Mouse (Mus musculus): ENCODE results near the gene Asah2. TPM values are rescaled to one million over a fixed set of nuclear protein-coding genes. Genes with fewer than 3 reads are reported as not detected.
"Not testable (repeated sequence)": the region's sequence is repeated elsewhere in the genome, so short reads cannot be mapped to it uniquely, and the experiment has no call there.

Asah2 gene
- polyA plus RNA-seq, 1 experiment from 2014 or later = 2.6 TPM

DNA sequence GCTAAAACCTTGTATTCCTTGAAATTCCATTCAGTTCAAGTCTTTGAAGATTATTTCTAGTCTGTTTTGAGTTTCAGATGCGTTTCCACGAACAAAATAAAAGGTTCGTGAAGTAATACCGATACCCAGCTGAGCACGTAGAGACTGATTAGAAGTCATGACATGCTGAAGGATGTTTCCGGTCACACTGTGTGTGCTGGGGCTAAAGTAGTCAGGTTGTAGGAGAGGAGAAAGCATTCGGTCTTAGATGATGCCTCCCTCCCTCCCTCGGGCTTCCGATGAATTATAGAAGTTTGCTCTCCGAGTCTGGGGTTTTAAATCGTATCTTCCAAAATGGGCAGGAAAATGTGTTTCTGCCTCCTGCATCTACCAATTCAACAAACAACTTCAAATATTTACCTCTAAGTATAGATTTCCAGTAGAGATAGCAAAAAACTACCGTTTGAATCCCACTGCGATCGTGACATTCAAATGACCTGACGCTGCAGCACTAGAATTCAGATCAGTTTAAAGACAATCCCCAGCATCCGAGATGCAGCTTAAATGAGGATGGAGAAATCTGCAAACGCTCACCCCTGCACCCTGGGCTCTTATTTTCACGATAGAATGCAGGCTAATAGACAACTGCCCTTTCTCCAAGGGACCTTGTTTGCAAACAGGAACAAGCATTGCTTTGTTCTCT lies 5.6 kb downstream of the Asah2 start:
- H3K9me3 ChIP-seq = no peaks in the 10 kb centered on the region
- no peak overlapping the region for H3K27ac ChIP-seq (replicated peaks)
- H3K4me3 ChIP-seq = peak overlapping the region; percentile 34
- WGBS = 24% methylated on average over 18 of the region's 18 CpGs
- peak overlapping the region; percentile 65 for H3K4me2 ChIP-seq
- H3K4me1 ChIP-seq = peaks cover 44% of the 10 kb centered on the region
- H3K36me3 ChIP-seq = no peaks in the 10 kb centered on the region
- no peaks in the 10 kb centered on the region for H3K27me3 ChIP-seq (replicated peaks)
- peak overlapping the region; percentile 69 for H3K9ac ChIP-seq
- ATAC-seq (ENCODE audit: extremely low read depth, insufficient number of reproducible peaks, low FRiP score, low TSS enrichment) = no peak

DNA sequence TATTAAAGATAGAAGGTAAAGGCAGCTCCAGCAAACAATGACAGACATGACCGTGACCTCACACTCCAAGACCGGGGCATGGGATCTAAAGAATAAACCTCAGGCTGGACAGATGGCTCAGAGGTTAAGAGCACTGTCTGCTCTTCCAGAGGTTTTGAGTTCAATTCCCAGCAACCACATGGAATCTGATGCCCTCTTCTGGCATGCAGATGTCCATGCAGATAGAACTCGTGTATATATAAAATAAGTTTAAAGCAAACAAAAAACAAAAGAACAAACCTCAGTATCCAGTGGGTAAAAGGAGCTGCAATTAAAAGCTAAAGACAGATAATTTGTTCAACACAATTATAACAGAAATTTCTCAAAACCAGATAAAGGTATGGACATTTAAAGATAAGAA lies 9.4 kb downstream of the Asah2 start:
- no peaks in the 10 kb centered on the region for H3K9me3 ChIP-seq
- no peaks in the 10 kb centered on the region for H3K36me3 ChIP-seq
- no peak overlapping the region for H3K27ac ChIP-seq (replicated peaks)
- H3K4me1 ChIP-seq = peaks cover 22% of the 10 kb centered on the region
- H3K4me2 ChIP-seq = no peak overlapping the region
- H3K9ac ChIP-seq = no peak overlapping the region
- ATAC-seq (ENCODE audit: extremely low read depth, insufficient number of reproducible peaks, low FRiP score, low TSS enrichment) = no peak
- 72% methylated on average over 3 of the region's 3 CpGs for WGBS
- H3K4me3 ChIP-seq = no peak overlapping the region
- no peaks in the 10 kb centered on the region for H3K27me3 ChIP-seq (replicated peaks)

DNA sequence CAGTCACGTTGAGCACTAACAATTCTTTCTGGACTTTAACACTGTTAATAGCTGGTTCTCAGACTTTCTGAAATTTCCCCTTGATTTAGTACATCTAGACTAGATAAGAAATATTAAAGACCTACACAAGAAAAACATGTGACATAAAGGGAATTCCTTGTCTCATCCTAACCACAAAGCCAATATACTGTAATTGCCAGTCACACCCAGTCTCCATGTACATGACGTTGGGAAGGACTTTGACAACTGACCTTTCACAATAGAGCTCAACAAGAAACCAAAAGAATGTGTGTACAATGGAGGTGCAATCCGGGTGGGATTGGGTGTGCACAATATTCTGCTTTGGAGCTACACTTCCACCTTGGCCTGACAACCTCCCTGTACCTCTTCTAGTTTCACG lies 15.7 kb downstream of the Asah2 start:
- H3K9me3 ChIP-seq = no peaks in the 10 kb centered on the region
- H3K4me3 ChIP-seq = no peak overlapping the region
- no peak for ATAC-seq (ENCODE audit: extremely low read depth, insufficient number of reproducible peaks, low FRiP score, low TSS enrichment)
- 86% methylated on average over 4 of the region's 4 CpGs for WGBS
- H3K9ac ChIP-seq = no peak overlapping the region
- H3K4me2 ChIP-seq = no peak overlapping the region
- no peaks in the 10 kb centered on the region for H3K4me1 ChIP-seq
- no peaks in the 10 kb centered on the region for H3K36me3 ChIP-seq
- H3K27me3 ChIP-seq (replicated peaks) = no peaks in the 10 kb centered on the region
- no peak overlapping the region for H3K27ac ChIP-seq (replicated peaks)

GRCm38 (mm10) chr19:32090804-32091203 lies 17.2 kb downstream of the Asah2 start:
- no peak overlapping the region for H3K4me3 ChIP-seq
- H3K36me3 ChIP-seq = no peaks in the 10 kb centered on the region
- ATAC-seq (ENCODE audit: extremely low read depth, insufficient number of reproducible peaks, low FRiP score, low TSS enrichment) = no peak
- no peak overlapping the region for H3K4me2 ChIP-seq
- no peak overlapping the region for H3K9ac ChIP-seq
- H3K4me1 ChIP-seq = no peaks in the 10 kb centered on the region
- H3K9me3 ChIP-seq = no peaks in the 10 kb centered on the region
- no peaks in the 10 kb centered on the region for H3K27me3 ChIP-seq (replicated peaks)
- H3K27ac ChIP-seq (replicated peaks) = no peak overlapping the region
- WGBS = 81% methylated on average over 4 of the region's 4 CpGs

GRCm38 (mm10) chr19:32088570-32088969 lies 19.4 kb downstream of the Asah2 start:
- ATAC-seq (ENCODE audit: extremely low read depth, insufficient number of reproducible peaks, low FRiP score, low TSS enrichment) = no peak
- Histone ChIP-seq H3K36me3 (no peaks in the 10 kb centered on the region), H3K9me3 (no peaks in the 10 kb centered on the region), H3K27me3 (replicated peaks) (no peaks in the 10 kb centered on the region), H3K9ac (no peak overlapping the region), H3K4me2 (no peak overlapping the region), H3K4me3 (no peak overlapping the region), H3K4me1 (no peaks in the 10 kb centered on the region), H3K27ac (replicated peaks) (no peak overlapping the region)
- 79% methylated on average over 1 of the region's 1 CpGs for WGBS

GRCm38 (mm10) chr19:32087736-32088470 lies 20.1 kb downstream of the Asah2 start:
- Histone ChIP-seq H3K4me3 (no peak overlapping the region), H3K9me3 (no peaks in the 10 kb centered on the region), H3K27me3 (replicated peaks) (no peaks in the 10 kb centered on the region), H3K27ac (replicated peaks) (no peak overlapping the region), H3K36me3 (no peaks in the 10 kb centered on the region), H3K9ac (no peak overlapping the region), H3K4me2 (no peak overlapping the region), H3K4me1 (no peaks in the 10 kb centered on the region)
- no peak for ATAC-seq (ENCODE audit: extremely low read depth, insufficient number of reproducible peaks, low FRiP score, low TSS enrichment)
- WGBS = 78% methylated on average over 6 of the region's 6 CpGs

DNA sequence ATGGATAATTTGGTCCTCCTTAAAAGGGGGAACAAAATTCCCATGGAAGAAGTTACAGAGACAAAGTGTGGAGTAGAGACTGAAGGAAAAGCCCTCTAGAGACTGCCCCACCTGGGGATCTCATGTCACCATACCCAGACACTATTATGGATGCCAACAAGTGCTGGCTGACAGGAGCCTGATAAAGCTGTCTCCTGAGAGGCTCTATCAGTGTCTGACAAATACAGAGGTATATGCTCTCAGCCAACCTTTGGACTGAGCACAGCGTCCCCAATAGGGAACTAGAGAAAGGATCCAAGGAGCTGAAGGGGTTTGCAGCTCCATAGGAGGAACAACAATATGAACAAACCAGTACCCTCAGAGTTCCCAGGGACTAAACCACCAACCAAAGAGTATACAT lies 23.2 kb downstream of the Asah2 start:
- ATAC-seq (ENCODE audit: extremely low read depth, insufficient number of reproducible peaks, low FRiP score, low TSS enrichment); H3K9me3 ChIP-seq; H3K4me3 ChIP-seq; H3K4me2 ChIP-seq; H3K27ac ChIP-seq (replicated peaks); H3K27me3 ChIP-seq (replicated peaks); H3K9ac ChIP-seq; H3K4me1 ChIP-seq; H3K36me3 ChIP-seq: not testable (repeated sequence)
- 55% methylated on average over 1 of the region's 1 CpGs for WGBS

- H3K4me3 ChIP-seq = no peak overlapping the region
- no peaks in the 10 kb centered on the region for H3K36me3 ChIP-seq
- ATAC-seq (ENCODE audit: extremely low read depth, insufficient number of reproducible peaks, low FRiP score, low TSS enrichment) = no peak
- H3K4me1 ChIP-seq = peaks cover 39% of the 10 kb centered on the region
- no peak overlapping the region for H3K27ac ChIP-seq (replicated peaks)
- WGBS = 61% methylated on average over 2 of the region's 2 CpGs
- no peak overlapping the region for H3K9ac ChIP-seq
- no peak overlapping the region for H3K4me2 ChIP-seq
- H3K27me3 ChIP-seq (replicated peaks) = no peaks in the 10 kb centered on the region
- no peaks in the 10 kb centered on the region for H3K9me3 ChIP-seq
Measured at GRCm38 (mm10) chr19:32070340-32070739, 37.7 kb downstream of the Asah2 start.

DNA sequence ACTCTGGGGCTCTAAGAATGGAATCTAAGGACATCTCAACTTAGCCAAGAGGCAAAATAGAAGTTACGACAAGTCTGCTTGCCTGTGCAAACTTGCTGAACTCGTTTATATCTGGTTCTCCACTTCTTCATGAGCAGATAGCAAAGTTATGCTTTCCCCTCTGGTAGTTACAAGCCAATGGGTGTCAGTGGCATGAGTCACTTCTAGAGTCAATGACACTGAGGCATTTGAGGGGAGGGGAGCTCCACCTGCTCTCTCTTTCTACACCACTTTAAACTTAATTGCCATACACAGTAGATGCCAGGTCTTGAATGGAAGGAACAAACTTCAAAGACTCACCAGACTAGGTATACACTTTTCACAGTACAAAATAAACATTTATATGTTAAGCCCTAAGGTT lies 38.4 kb downstream of the Asah2 start:
- Histone ChIP-seq H3K36me3 (no peaks in the 10 kb centered on the region), H3K4me2 (no peak overlapping the region), H3K27ac (replicated peaks) (peak overlapping the region; percentile 42; the same call in 1 of the 2 replicates), H3K9ac (no peak overlapping the region), H3K4me1 (peaks cover 43% of the 10 kb centered on the region), H3K27me3 (replicated peaks) (no peaks in the 10 kb centered on the region), H3K9me3 (no peaks in the 10 kb centered on the region), H3K4me3 (no peak overlapping the region)
- no peak for ATAC-seq (ENCODE audit: extremely low read depth, insufficient number of reproducible peaks, low FRiP score, low TSS enrichment)
- WGBS = 34% methylated on average over 2 of the region's 2 CpGs

GRCm38 (mm10) chr19:32067669-32068068 lies 40.3 kb downstream of the Asah2 start:
- Histone ChIP-seq H3K4me1 (peaks cover 52% of the 10 kb centered on the region), H3K9ac (no peak overlapping the region), H3K27ac (replicated peaks) (no peak overlapping the region), H3K4me2 (no peak overlapping the region), H3K9me3 (no peaks in the 10 kb centered on the region), H3K36me3 (no peaks in the 10 kb centered on the region), H3K27me3 (replicated peaks) (no peaks in the 10 kb centered on the region), H3K4me3 (no peak overlapping the region)
- WGBS = 64% methylated on average over 4 of the region's 4 CpGs
- no peak for ATAC-seq (ENCODE audit: extremely low read depth, insufficient number of reproducible peaks, low FRiP score, low TSS enrichment)

DNA sequence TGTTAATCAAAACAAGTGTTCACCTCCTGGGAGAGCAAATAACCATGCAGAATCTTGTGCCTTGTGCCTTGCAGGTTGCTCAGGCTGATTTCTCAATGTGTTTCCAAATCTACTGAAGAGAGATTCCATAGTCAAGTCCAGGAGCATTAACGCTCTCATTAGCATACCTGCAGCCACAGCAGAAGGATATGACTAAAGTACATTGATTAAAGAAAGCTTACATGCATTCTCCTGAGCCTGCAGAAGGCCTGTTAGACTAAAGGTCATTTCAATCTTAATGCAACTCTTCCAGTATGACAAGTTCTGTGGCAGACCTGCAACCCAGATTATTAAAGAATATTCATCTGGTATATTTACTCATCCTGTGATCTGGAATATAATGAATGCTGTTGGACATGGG lies 46.7 kb downstream of the Asah2 start:
- 73% methylated on average over 1 of the region's 1 CpGs for WGBS
- peaks cover 27% of the 10 kb centered on the region for H3K4me1 ChIP-seq
- no peak overlapping the region for H3K9ac ChIP-seq
- no peaks in the 10 kb centered on the region for H3K27me3 ChIP-seq (replicated peaks)
- peaks cover 5% of the 10 kb centered on the region; the same call in 1 of the 2 replicates for H3K36me3 ChIP-seq
- H3K4me2 ChIP-seq = no peak overlapping the region
- no peak overlapping the region for H3K27ac ChIP-seq (replicated peaks)
- no peak for ATAC-seq (ENCODE audit: extremely low read depth, insufficient number of reproducible peaks, low FRiP score, low TSS enrichment)
- no peaks in the 10 kb centered on the region for H3K9me3 ChIP-seq
- H3K4me3 ChIP-seq = no peak overlapping the region

DNA sequence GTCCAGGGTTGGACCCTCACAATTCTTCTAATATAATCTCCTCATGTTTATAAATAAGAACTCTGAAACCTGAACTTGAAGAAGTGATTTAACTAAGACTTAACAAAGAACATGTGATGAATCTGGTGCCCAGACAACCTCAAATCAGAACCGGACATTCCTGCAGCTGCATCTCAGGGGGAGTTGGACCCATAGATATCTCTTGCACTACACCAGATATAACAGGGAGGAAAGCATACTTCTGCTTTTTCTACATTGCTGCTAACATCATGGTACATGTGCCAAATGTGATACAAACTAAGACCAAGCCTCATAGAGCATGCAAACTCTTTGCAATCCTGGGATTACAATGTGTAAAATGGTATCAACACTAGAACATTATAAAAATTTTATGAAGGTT lies 51.8 kb downstream of the Asah2 start:
- WGBS = 85% methylated on average over 1 of the region's 1 CpGs
- no peak overlapping the region for H3K9ac ChIP-seq
- ATAC-seq (ENCODE audit: extremely low read depth, insufficient number of reproducible peaks, low FRiP score, low TSS enrichment) = no peak
- H3K9me3 ChIP-seq = no peaks in the 10 kb centered on the region
- no peak overlapping the region for H3K27ac ChIP-seq (replicated peaks)
- H3K4me2 ChIP-seq = no peak overlapping the region
- no peaks in the 10 kb centered on the region for H3K27me3 ChIP-seq (replicated peaks)
- no peak overlapping the region for H3K4me3 ChIP-seq
- H3K36me3 ChIP-seq = peaks cover 17% of the 10 kb centered on the region; the same call in 1 of the 2 replicates
- H3K4me1 ChIP-seq = no peaks in the 10 kb centered on the region

Data from heart, embryonic 13.5 days (tissue).